Mouse (Mus musculus): ENCODE data around the gene Myrfl.

Gene Myrfl

DNA sequence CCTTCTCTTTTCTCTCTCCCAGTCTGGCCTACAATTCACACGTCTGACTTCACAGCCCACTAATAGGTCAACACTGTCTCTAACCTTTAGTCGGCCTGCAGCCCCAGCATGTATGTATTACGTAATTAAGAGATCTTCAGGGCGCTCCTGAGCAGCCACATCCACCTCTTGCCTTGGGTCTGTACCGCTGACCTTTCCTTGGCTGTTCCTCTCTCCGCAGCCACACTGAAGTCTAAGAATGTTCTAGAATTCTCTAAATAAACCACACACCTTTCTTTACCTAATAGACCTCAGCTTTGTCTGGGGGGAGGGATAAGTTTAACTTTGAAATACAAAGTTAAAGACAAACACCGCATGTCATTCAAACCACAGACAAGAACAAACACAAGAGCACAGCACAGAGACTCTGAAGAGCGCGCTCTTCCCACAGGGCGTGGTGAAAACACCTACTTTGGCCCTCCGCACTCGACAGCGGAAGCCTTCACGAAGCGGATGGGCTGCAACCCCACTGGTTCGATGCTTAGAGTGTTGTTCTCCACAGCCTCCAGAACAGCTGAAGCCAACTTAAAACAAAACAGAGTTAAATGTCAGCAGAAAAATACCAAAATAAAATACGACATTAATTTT, 17.0 kb upstream of the Myrfl start:
- DNase-seq (ENCODE audit: low read depth, low spot score): no peak

DNA sequence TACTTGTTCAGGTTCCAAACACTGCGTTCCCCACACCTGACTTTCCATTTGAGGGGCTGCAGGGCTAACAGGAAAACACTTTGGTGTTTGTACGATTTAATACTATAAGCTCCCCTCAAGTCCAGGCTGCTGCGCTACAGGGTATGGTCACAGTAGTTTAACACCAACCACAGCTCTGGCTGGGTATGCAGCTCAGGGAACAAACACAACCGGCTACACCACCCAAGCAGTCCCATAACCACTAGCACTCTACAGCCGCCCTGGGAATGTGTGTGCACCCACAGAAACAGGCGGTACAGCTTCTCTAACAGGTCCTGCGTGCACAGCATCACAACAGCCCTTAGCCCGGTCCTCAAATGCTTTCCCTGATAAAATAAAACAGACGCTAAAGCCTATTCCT, 16.1 kb upstream of the Myrfl start:
- no peak for DNase-seq (ENCODE audit: low read depth, low spot score)

GRCm38 (mm10) chr10:116908901-116909642, 12.4 kb upstream of the Myrfl start:
- DNase-seq (ENCODE audit: low read depth, low spot score): no peak

DNA sequence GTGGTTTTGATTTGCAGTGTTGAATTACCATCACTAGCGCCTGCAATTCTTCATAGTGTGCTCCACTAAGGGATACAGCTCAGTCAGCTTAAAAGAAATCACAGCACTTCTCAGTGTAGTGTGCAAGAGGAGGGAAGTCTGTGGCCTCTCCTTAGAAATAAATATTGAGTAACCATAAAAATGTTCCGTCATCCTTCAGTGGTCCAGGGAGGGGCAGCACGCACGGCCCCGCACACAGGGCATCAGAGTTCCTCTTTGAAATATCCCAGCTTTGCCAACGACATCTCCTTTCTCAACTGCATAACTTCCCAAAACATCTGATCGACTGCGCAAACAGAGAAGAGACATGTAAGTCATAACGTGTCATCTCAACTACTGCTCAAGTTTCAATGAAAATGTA, 10.1 kb upstream of the Myrfl start:
- DNase-seq (ENCODE audit: low read depth, low spot score): no peak

DNA sequence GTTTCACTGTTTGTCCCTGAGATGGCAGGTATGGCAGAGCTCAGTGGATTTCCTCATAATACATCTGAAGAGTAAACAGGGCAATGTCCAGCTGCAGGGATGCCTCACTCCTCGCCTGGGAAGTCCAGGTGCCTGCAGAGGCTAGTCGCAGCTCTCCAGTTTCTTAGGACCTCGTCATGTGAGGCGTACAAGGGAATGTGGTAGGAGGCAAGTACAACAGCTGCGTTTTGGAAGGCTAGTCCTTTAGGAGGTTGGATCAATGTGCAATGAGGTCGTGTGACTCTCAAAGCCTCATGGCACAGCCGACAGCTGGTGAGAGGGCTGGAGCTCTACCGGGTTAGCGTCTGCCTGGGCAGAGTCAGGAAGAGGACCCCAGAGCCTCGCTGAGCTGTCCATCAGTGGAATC, 7.8 kb upstream of the Myrfl start:
- DNase-seq (ENCODE audit: low read depth, low spot score): no peak

DNA sequence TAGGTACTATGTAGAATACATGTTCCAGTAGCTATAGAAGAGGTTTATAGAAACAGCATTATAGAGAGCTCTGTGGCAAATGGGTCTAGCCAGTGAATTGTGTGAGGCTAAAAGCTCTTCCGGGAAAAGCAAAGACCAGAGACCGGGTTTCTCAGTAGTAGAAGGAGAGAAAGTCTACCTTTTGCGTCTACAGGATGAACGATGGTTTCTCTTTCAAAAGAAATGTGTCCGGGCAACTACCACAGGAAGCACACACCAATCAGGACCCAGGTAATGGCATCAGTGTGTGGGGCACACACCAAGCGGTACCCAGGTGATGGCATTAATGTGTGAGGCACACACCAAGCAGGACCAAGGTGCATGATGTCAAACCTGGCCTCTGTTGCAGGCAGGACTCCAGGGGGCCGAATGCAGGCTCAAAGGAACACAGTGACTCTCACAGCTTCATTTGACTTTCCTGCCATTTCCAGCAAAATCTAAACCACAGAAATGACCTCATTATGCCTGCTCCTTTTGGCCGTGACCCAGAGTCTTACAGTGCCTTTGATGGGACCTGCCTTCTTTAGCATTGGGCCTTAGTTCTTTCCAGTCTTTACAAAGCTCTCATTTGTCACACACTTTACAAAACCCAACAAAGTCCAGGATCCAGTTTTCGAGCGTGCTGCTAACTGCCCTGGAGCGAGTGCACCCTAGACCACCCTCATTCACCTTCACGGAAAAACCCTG, 1.4 kb downstream of the Myrfl start:
- no peak for DNase-seq (ENCODE audit: low read depth, low spot score)

- DNase-seq (ENCODE audit: low read depth, low spot score): no peak
Measured at GRCm38 (mm10) chr10:116894540-116894939, 2.2 kb downstream of the Myrfl start.

DNA sequence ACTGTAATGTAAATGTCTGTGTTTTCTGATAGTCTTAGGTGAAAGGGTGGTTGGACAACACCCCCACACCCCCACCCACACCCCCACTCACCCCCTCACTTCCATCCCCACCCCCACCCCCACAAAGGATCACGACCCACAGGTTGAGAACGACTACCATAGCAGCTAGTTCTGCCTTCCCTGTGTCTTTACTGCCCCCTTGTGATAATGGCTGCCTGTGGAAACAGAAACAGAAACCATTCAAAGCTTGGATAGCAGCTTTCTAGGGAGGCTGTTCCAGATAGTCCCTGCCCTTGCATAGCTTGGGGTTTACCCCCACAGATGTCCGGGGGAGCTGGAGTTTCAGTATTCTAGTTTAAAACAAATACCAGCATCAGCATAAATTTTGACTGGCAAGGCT, 3.0 kb downstream of the Myrfl start:
- DNase-seq (ENCODE audit: low read depth, low spot score): peak; percentile 32

DNA sequence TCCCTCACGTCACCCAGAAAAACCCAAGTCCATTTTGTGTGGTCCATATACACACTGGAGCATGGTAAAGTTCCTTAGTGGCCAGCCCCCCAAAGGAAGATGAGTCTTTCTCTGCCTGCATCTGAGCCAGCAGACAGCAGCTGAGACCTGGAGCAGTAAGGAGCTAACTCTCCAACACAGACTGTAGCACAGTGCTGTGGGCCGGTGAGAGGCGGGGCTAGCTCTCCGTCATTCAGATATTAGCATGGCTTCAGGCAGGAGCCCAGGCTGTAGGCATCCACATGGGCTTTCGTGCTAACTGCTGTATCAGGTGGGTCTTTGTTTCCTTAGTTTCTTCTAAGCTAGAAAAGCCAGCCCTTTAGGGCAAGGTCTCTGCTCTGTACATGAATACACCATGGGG, 6.1 kb downstream of the Myrfl start:
- DNase-seq (ENCODE audit: low read depth, low spot score): no peak

DNA sequence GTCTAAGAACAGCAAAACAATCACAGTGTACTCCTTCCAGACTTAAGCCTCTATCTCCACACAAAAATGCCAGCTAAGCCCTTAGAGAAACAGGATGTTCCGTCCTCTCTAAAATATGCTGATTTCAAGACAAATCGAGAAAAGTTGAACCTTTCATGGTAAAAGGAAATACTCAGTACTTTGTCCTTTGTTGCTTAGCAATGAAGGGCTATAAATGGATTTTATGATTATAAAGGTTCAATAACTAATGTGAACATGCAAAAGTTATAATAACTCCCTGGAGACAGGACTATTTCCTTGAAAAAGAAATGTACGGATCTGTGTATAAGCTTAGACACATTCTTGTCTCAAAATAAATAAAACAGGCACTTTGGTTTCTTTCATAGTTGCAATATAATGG, 12.2 kb downstream of the Myrfl start:
- DNase-seq (ENCODE audit: low read depth, low spot score): no peak

DNA sequence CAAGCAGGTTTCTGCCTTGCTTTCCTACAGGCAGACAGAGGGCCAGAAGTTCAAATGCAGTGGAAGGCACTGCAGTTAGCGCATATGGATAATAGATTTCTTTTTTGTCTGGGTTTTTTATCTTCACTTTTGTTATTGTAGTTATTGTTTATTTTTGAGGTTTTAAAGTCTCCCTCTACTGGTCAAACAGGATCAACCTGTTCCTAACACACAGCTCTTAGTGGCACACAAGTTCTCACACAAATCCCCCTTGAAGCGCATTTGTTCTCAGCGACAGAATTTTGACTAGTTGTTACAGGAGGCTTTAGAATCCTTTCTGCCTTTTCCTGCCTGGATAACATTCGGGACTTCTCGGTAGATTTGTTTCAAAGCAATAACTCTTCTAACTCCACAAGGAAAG, 13.2 kb downstream of the Myrfl start:
- no peak for DNase-seq (ENCODE audit: low read depth, low spot score)

DNA sequence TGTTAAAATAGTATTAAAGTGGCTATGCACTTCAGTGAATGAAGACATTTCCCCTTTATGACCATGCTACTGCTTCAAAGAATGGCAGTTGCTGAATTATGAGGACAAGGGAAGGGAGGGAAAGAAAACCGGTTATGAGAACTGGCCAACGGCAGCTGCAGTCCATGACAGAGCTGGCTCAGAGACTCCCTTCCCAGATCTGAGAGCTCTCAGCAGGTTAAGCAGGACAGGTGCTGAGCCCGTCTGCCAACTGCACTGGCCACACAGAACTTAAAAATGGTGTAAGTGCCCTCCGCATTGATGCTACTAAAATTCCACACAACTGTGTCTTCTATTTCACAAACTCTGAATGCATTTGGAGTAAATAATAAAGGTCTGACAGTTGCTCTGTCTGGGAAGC, 19.3 kb downstream of the Myrfl start:
- no peak for DNase-seq (ENCODE audit: low read depth, low spot score)

- no peak for DNase-seq (ENCODE audit: low read depth, low spot score)
Measured at GRCm38 (mm10) chr10:116874490-116874889, 22.2 kb downstream of the Myrfl start.

DNA sequence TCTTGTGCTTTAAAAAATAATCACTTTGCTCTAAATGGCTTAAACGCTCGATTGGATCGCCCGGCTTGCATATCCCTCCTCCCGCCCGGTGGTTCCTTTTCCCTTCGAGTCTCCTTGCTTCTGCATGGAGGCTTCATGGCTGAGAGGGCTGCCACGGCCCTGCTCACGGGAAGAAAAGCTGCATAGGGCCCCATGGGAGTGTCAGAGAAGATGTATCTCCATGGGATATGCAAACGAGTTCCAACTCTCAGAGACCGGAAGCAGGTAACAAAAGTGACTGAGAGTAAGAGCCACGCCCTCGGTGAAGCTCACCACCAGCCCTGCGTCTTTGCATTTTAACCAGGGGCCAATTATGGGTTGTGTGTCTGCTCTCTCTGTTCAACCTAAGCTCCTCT, 24.7 kb downstream of the Myrfl start:
- DNase-seq (ENCODE audit: low read depth, low spot score): no peak

GRCm38 (mm10) chr10:116871329-116872015, 25.2 kb downstream of the Myrfl start:
- DNase-seq (ENCODE audit: low read depth, low spot score): no peak

- DNase-seq (ENCODE audit: low read depth, low spot score): no peak
Measured at GRCm38 (mm10) chr10:116870819-116871218, 25.9 kb downstream of the Myrfl start.

GRCm38 (mm10) chr10:116853159-116853845, 43.4 kb downstream of the Myrfl start:
- DNase-seq (ENCODE audit: low read depth, low spot score): no peak

GRCm38 (mm10) chr10:116848749-116849473, 47.8 kb downstream of the Myrfl start:
- DNase-seq (ENCODE audit: low read depth, low spot score): peak; percentile 62

- no peak for DNase-seq (ENCODE audit: low read depth, low spot score)
Measured at GRCm38 (mm10) chr10:116841551-116841950, 55.2 kb downstream of the Myrfl start.

DNA sequence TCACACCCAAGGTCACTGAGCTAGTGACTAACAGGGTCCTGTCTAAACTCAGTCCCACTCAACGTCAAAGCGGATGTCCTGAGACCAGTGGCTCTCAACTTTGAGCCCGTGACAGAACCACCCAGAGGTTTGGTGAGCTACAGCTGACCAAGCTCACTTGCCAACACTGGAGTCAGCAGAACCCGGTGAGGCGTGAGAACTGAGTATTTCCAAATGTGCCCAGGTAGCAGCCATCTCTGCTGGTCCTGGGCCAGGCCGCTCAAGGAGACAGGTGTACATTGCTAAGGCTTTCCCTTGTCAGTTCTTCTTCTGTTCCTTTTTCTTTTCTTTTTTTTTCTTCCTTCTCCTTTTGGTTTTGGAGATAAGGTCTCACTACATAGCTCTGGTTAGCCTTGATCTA, 66.0 kb downstream of the Myrfl start:
- no peak for DNase-seq (ENCODE audit: low read depth, low spot score)

DNA sequence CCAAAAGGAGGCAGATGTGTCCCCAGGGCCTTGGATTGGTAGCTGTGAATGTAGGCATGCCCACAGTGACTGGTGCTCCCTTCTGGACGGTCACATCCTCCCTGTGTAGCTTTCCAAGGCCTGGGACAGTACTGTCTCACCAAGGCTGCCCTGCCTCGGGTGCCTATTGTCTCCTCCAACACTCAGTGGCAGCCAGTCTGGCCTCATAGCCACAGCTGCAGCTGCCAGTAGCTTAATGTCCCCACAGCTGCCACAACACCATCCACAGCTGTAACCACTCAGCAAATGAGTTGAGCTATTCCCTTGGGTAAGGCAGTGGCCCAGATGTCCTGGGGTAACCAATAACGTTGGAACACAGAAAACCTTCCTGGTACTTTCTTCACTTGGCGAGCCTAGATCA, 68.6 kb downstream of the Myrfl start:
- DNase-seq (ENCODE audit: low read depth, low spot score): no peak
